Mouse (Mus musculus) heart, adult 2 months (tissue): ENCODE data around the gene Gm21954. TPM values are rescaled to one million over a fixed set of nuclear protein-coding genes. Genes with fewer than 3 reads are reported as not detected.

ENCODE experiments used
- DNase-seq, 2 experiments: peaks; one replicate each; pipeline ENCODE4 v3.0.0; 2021
- H3K27ac ChIP-seq: fragments of 200-600 bp; 2 replicates; pipeline ENCODE4 v1.8.1; 2022
- H3K27me3 ChIP-seq: fragments of 200-500 bp; 2 replicates; pipeline ENCODE4 v1.6.1; 2012; ENCODE audit warnings: mild to moderate bottlenecking, low read length, inconsistent platforms, mixed read lengths; ENCODE audit not compliant: control insufficient read depth, insufficient read depth
- H3K36me3 ChIP-seq: fragments of 200-500 bp; 2 replicates; pipeline ENCODE4 v1.6.1; 2012; ENCODE audit warnings: low read length, inconsistent platforms; ENCODE audit not compliant: control insufficient read depth, insufficient read depth
- H3K4me1 ChIP-seq: fragments of 200-500 bp; 2 replicates; pipeline ENCODE4 v1.6.1; 2011; ENCODE audit warnings: low read length; ENCODE audit not compliant: control insufficient read depth, insufficient read depth
- H3K4me3 ChIP-seq: fragments of 200-600 bp; 2 replicates; pipeline ENCODE4 v1.8.1; 2022
- H3K79me2 ChIP-seq: fragments of 200-500 bp; replicated peaks from 2 replicates; pipeline ENCODE4 v1.6.1; 2012; ENCODE audit warnings: mild to moderate bottlenecking, inconsistent platforms, low read length, moderate library complexity, mixed read lengths; ENCODE audit not compliant: control insufficient read depth, insufficient read depth
- H3K9ac ChIP-seq: fragments of 200-500 bp; 2 replicates; pipeline ENCODE4 v1.6.1; 2012; ENCODE audit warnings: low read depth, mild to moderate bottlenecking, control low read depth, inconsistent platforms, low read length, mixed read lengths
- CTCF ChIP-seq: fragments of 200-600 bp; IDR thresholded peaks from 2 replicates; pipeline ENCODE4 v1.8.1; 2022; ENCODE audit warnings: antibody characterized with exemption, mild to moderate bottlenecking, moderate library complexity
- EP300 ChIP-seq: fragments of 200-500 bp; IDR thresholded peaks from 2 replicates; pipeline ENCODE4 v1.6.1; 2011; ENCODE audit warnings: low read depth, low read length, control low read depth; ENCODE audit not compliant: insufficient read depth
- POLR2A ChIP-seq: fragments of 200-500 bp; IDR thresholded peaks from 2 replicates; pipeline ENCODE4 v1.6.1; 2011; ENCODE audit warnings: mild to moderate bottlenecking, low read depth, low read length, control low read depth; ENCODE audit not compliant: insufficient read depth
- WGBS: fragments of 180-500 bp; shearing (Covaris S2); methylation state at CpG from one replicate; pipeline ENCODE4 v1.1.7; 2018; 5-methylcytosine and 5-hydroxymethylcytosine counted together
- intact Hi-C: fragments of 180-260 bp; cut with DNase I; formaldehyde crosslinking; loops from one replicate; pipeline ENCODE4 v1.15.1; 2025
- polyA plus RNA-seq: library from polyadenylated mRNA; depleted of rRNA; stranded (reverse); fragments of >200 nt; gene quantifications from 2 replicates; pipeline ENCODE4 v1.2.3, GENCODE M21; 2012
- total RNA-seq, 2 experiments: library from RNA; stranded (reverse); gene quantifications; 2 replicates each; pipeline ENCODE4 v1.2.3; 2021

Gm21954 gene
- total and polyA plus RNA-seq, 3 experiments = not detected

- H3K27me3 ChIP-seq = no peaks in the 10 kb centered on the region
- no peak overlapping the region for H3K27ac ChIP-seq
- DNase-seq = peak in 1 of 2 experiments; percentile 25
- 67% methylated on average over 7 of the region's 7 CpGs for WGBS
- H3K36me3 ChIP-seq = no peaks in the 10 kb centered on the region
- no peaks in the 10 kb centered on the region for H3K79me2 ChIP-seq
- intact Hi-C loops = no loop called here
- TF ChIP-seq EP300 = no peak
- TF ChIP-seq CTCF = no peak
- no peak for TF ChIP-seq POLR2A
- H3K9ac ChIP-seq = no peak overlapping the region
- H3K4me1 ChIP-seq = no peaks in the 10 kb centered on the region; the same call in 1 of the 2 replicates
- no peak overlapping the region for H3K4me3 ChIP-seq
Measured at GRCm38 (mm10) chr3:55510198-55510597, 38.2 kb upstream of the Gm21954 start.

- TF ChIP-seq CTCF = no peak
- TF ChIP-seq EP300 = no peak
- no peak for TF ChIP-seq POLR2A
- Histone ChIP-seq H3K27me3 (no peaks in the 10 kb centered on the region), H3K27ac (no peak overlapping the region), H3K9ac (no peak overlapping the region), H3K4me1 (no peaks in the 10 kb centered on the region), H3K4me3 (no peak overlapping the region), H3K79me2 (no peaks in the 10 kb centered on the region), H3K36me3 (no peaks in the 10 kb centered on the region)
- intact Hi-C loops = loop anchor here (10.0 kb wide), 1 partner anchor 1706 kb away; no protein-coding TSS in a partner anchor
- DNase-seq = no peak
- WGBS = 93% methylated on average over 7 of the region's 7 CpGs
Measured at GRCm38 (mm10) chr3:55499298-55499697, 27.3 kb upstream of the Gm21954 start.

- H3K36me3 ChIP-seq = no peaks in the 10 kb centered on the region
- no peak overlapping the region for H3K27ac ChIP-seq
- H3K4me1 ChIP-seq = no peaks in the 10 kb centered on the region
- H3K4me3 ChIP-seq = no peak overlapping the region
- WGBS = 89% methylated on average over 9 of the region's 9 CpGs
- no peak overlapping the region for H3K9ac ChIP-seq
- TF ChIP-seq CTCF = no peak
- TF ChIP-seq EP300 = no peak
- no peak for TF ChIP-seq POLR2A
- no peaks in the 10 kb centered on the region for H3K79me2 ChIP-seq
- no peaks in the 10 kb centered on the region for H3K27me3 ChIP-seq
- intact Hi-C loops = loop anchor here (10.0 kb wide), 1 partner anchor 1708 kb away; no protein-coding TSS in a partner anchor
- DNase-seq = no peak
Measured at GRCm38 (mm10) chr3:55496462-55496941, 24.5 kb upstream of the Gm21954 start.

- Histone ChIP-seq H3K9ac (no peak overlapping the region), H3K27me3 (no peaks in the 10 kb centered on the region), H3K79me2 (no peaks in the 10 kb centered on the region), H3K36me3 (no peaks in the 10 kb centered on the region), H3K4me1 (no peaks in the 10 kb centered on the region), H3K4me3 (no peak overlapping the region), H3K27ac (no peak overlapping the region)
- no peak for DNase-seq
- intact Hi-C loops = loop anchor here (10.0 kb wide), 1 partner anchor 1709 kb away; no protein-coding TSS in a partner anchor
- TF ChIP-seq CTCF (no peak), EP300 (no peak), POLR2A (no peak)
- WGBS = 84% methylated on average over 4 of the region's 4 CpGs
Measured at GRCm38 (mm10) chr3:55495866-55496265, 23.9 kb upstream of the Gm21954 start.

GRCm38 (mm10) chr3:55495231-55495630, 23.2 kb upstream of the Gm21954 start:
- no peaks in the 10 kb centered on the region for H3K79me2 ChIP-seq
- no peak overlapping the region for H3K9ac ChIP-seq
- TF ChIP-seq CTCF (no peak), POLR2A (no peak), EP300 (no peak)
- no peak for DNase-seq
- no peaks in the 10 kb centered on the region for H3K27me3 ChIP-seq
- WGBS = 73% methylated on average over 7 of the region's 7 CpGs
- no peaks in the 10 kb centered on the region for H3K4me1 ChIP-seq
- H3K36me3 ChIP-seq = no peaks in the 10 kb centered on the region
- intact Hi-C loops = loop anchor here (10.0 kb wide), 1 partner anchor 1710 kb away; no protein-coding TSS in a partner anchor
- no peak overlapping the region for H3K4me3 ChIP-seq
- H3K27ac ChIP-seq = no peak overlapping the region

GRCm38 (mm10) chr3:55494348-55494747, 22.3 kb upstream of the Gm21954 start:
- WGBS = 40% methylated on average over 4 of the region's 4 CpGs

More at GRCm38 (mm10) chr3:55494348-55494747, 22.3 kb upstream of the Gm21954 start:
- no peak overlapping the region for H3K27ac ChIP-seq
- no peak for TF ChIP-seq POLR2A
- TF ChIP-seq CTCF = peak; percentile 72
- H3K4me3 ChIP-seq = no peak overlapping the region
- no peak for DNase-seq
- H3K4me1 ChIP-seq = no peaks in the 10 kb centered on the region
- H3K27me3 ChIP-seq = no peaks in the 10 kb centered on the region
- H3K79me2 ChIP-seq = no peaks in the 10 kb centered on the region
- no peak overlapping the region for H3K9ac ChIP-seq
- intact Hi-C loops = loop anchor here (10.0 kb wide), 1 partner anchor 1710 kb away; no protein-coding TSS in a partner anchor
- no peaks in the 10 kb centered on the region for H3K36me3 ChIP-seq
